Mouse (Mus musculus): Measurements from ENCODE around the gene Nutf2. TPM values are rescaled to one million over a fixed set of nuclear protein-coding genes. Genes with fewer than 3 reads are reported as not detected.
A peak's percentile ranks its signal among the peaks of the same experiment; 100 is the strongest.
"Not testable (repeated sequence)": the region's sequence is repeated elsewhere in the genome, so short reads cannot be mapped to it uniquely, and the experiment has no call there.

Gene Nutf2
- total RNA-seq (2021) = 10 to 100 TPM; 21.8 to 32.1 TPM

DNA sequence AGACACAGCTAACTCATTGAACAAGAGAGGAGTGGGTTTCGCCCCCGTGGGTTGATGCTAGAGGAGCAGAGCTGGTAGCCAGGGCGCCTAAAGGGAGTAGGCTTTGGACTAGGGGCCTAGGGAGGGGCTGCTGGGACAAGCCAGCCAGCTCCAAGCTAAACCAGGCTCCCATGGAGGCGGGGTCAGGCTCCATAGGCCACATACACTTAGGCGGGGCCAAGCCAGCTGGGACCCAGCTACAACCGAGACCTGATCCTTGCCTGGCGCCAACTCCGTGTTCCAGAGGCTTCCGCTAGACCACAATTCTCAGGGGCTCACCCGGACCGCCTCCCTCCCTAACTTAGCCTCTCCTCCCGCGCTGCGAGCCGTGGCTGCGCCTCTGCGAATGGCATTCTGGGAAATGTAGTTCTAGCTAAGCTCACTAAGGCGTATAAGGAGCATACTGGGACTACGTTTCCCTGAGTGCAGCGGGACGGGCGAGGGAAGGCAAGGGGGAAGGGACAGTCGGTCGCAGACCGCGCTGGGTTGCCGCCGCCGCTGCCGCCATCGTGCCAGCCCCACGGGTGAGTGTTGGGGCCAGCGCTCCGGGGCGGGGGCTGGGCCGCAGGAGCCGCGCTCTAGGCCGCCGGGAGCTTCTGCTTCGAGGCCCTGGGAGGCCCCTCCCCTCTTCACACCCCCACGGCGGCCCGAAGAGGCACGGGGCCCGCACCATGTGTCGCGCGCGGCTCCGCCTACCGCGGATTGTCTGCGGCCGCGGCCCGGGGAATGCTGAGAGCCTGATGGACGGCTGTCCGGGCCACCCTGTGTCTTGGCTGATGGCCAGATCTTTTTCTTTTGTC is at the start of gene Nutf2:
TSS of gene Nutf2 (plus strand) at position 438 of the 839 bp plus-strand sequence.
- intact Hi-C loops (cut with DNase I) = no loop called here
- peak; percentile 93 to 98 for DNase-seq (ENCODE audit: low spot score in 2 of 2)

DNA sequence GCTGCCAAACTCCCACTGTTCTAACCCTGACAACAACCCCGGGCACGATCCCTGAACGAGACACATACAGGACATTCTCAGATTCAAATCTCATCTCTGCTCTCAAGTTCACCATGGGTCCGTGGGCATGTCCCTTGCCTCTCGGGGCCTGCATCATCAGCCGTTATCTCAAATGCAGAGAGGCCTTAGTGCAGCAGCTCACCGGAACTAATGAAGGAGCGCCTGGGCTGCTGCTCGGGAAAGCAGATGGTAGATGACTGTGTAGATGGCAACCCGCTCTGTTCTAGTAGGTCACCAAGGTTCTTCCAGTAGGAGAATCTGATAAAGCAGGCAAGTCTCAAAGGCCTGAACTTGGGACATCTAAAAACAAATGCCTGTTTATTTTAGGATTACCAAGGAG is 49.3 kb upstream of the Nutf2 start:
- intact Hi-C loops (cut with DNase I) = no loop called here
- DNase-seq (ENCODE audit: low spot score in 2 of 2) = no peak

GRCm38 (mm10) chr8:105811543-105811942 is 48.8 kb upstream of the Nutf2 start:
- intact Hi-C loops (cut with DNase I) = no loop called here
- no peak for DNase-seq (ENCODE audit: low spot score in 2 of 2)

DNA sequence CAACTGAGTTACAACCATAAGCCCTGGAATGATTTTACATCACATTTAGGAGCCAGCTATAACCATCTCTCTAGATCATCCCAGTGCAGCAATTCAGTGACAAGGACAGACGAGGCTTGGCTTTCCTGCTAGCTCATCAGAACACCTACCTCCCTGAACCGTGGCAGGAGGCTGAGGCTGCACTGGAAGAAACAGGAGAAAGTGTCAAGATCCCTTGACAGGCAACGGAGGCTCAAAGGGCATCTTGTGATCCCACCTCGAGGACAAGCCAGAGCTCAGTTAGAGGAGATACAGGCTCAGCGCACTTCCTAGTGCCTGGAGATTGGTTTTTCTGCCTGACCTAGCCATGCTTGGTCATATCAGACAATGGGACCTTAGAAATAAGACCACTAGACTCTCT is 47.9 kb upstream of the Nutf2 start:
- intact Hi-C loops (cut with DNase I) = no loop called here
- no peak for DNase-seq (ENCODE audit: low spot score in 2 of 2)

DNA sequence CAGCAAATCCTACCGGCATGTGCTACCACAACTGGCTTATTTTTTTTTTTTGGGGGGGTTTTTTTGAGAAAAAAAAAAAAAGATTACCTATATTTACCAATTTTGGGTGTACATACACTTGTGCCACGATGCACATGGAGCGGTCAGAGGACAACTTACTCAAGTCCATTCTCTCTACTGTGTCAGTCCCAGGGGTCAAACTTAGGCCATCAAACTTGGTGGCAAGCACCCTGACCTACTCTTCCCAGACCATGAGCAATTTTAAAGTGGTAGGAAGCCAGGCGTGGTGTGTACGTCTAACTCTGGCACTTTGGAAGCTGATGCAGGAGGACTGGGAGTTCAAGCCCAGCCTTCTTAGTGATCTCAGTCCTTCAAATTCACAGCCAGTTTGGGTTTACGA is 47.1 kb upstream of the Nutf2 start:
- DNase-seq (ENCODE audit: low spot score in 2 of 2) = no peak
- intact Hi-C loops (cut with DNase I) = no loop called here

DNA sequence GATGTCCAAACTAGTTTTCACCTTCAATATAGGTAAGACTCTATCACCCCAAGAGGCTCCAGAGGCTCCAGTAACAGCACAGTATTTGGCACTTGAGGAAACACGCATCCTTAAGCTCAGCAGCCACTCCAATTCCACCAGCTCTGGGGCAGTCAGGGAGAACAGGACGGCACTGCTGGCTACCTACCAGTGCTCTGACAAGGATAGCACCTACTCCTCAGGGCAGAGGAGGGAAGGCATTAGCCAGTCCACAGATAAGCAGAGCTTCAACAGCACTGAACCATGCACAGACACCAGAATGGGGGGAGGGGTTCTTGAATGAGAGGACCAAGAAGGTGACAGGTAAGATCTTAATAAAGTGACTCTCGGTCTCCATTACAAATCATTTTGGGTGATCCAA is 40.7 kb upstream of the Nutf2 start:
- intact Hi-C loops (cut with DNase I) = no loop called here
- no peak for DNase-seq (ENCODE audit: low spot score in 2 of 2)

DNA sequence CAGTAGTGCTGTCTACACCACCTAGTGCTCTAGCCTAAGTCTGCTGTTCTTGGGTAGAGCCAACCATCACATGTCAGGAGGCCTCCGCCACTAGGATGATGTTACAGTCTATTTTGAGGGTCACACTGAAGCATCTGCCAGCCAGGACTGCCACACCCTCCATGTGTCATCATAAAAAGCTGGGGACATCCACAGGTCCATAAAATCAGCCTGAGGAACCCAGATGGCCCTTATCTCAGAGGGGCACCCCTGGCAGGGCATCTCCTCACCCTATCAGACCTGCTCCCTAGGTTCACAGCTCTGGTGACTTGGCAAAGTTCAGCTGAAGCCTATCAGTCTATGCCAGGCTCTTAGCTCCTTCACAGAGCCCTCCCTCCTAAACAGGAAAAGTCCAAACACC is 39.5 kb upstream of the Nutf2 start:
- intact Hi-C loops (cut with DNase I) = no loop called here
- DNase-seq (ENCODE audit: low spot score in 2 of 2) = no peak

DNA sequence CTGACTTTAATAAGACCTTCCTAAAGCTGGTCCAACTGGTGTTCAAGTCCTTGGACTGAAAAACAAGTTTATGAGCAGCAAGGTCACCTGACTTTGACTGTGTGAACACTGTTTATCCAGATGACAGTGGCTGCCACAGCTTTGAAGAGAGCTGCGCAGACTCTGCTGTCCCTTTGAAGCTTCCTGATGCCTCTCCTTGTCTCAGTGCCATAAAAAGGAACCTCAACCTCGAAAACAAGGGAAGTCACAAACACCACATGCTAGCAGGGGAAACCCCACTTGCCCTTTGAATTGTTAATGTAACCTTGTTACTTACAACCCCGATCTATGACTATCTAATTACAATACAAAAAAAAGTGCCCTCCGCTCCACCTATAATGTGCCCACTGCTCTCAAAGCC is 34.9 kb upstream of the Nutf2 start:
- DNase-seq (ENCODE audit: low spot score in 2 of 2) = no peak
- intact Hi-C loops (cut with DNase I) = loop anchor here (5.0 kb wide), 1 partner anchor 113 kb away; no protein-coding TSS in a partner anchor

DNA sequence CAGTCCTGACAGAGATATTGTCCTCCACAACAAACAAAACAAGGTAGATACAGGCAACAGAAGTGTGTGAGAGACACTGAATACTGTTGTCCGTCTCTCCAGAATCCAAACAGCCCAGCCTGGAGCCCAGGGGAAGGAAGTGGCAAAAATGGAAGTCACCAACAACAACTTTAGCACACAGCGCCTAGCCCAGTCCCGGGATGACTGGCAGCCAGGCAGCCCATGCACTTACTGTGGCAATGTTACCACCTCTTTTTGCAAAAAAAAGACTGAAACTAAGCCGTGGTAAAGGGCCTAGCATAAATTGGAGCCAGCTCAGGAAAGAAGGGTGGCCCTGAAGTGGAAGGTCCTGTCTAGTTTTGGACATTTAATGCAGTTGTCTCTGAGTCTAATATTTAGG is 34.0 kb upstream of the Nutf2 start:
- DNase-seq (ENCODE audit: low spot score in 2 of 2) = no peak
- intact Hi-C loops (cut with DNase I) = loop anchor here (5.0 kb wide), 1 partner anchor 114 kb away; no protein-coding TSS in a partner anchor

DNA sequence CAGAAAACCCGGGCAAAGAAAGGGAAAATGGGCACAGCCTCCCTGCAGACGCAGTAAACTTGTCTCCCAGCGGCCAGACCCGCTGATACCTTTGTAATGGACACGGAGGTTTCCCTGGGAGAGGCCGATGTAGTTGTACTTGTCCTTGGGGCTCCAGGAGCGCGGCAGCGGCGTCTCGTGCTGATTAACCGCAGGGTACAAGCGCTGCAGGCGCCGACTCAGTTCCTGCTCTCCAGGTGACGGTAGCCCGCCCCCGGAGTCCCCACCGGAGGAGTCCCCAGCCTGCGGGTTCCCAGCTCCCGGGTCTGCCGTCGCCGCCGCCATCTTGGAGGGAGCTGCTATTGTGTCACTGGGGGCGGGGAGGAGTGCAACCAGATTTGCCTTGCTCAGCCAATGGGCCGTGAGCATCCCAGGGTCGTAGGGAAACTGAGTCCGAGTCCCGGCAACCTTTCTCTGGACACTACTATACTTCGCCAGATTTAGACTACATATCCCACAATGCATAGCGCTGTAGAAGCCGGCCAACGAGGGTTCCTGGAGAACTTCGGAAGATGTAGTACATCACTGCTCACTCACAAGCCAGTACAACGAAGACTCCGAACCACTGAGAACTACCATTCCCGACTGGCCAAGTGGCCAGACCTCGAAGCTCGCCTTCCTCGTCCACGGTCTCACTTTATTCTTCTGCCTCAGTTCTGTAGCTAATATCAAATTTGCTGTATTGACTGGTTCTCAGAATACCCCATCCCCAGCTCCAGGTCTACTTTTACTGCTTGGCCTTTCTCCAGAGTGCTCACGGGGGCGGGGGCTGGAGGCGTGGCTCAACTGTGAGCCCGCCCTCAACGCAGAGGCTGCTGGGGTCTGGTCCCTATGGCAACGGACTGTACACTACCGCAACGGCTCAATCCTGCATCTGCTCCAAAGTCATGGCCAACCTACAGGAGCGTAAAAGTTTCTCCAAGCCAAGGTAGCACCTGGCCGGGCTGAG is 33.2 kb upstream of the Nutf2 start, which contains the start of the genes Ranbp10 and Tsnaxip1:
TSS of gene Ranbp10 (minus strand) at position 490 of the 988 bp plus-strand sequence.
TSS of gene Tsnaxip1 (plus strand) at position 871 of the 988 bp plus-strand sequence.
- intact Hi-C loops (cut with DNase I) = loop anchor here (5.0 kb wide), 1 partner anchor 115 kb away; no protein-coding TSS in a partner anchor
- DNase-seq (ENCODE audit: low spot score in 2 of 2) = peak; percentile 98 to 100

DNA sequence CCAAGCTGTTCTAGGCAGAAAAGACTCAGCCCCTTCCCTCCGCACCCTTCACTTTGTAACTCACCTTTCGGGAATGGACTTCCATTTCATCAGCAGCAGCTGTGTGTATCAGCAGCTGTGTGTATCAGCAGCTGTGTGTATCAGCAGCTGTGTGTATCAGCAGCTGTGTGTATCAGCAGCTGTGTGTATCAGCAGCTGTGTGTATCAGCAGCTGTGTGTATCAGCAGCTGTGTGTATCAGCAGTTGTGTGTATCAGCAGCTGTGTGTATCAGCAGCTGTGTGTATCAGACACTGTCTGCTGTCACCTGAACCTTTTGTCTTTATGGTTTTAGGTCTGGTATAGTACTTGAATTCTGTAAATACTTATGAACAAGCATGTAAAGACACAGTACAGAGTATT is 26.6 kb upstream of the Nutf2 start:
- intact Hi-C loops (cut with DNase I) = loop anchor here (10.0 kb wide), 1 partner anchor 191 kb away; no protein-coding TSS in a partner anchor
- not testable (repeated sequence) for DNase-seq (ENCODE audit: low spot score in 2 of 2)

DNA sequence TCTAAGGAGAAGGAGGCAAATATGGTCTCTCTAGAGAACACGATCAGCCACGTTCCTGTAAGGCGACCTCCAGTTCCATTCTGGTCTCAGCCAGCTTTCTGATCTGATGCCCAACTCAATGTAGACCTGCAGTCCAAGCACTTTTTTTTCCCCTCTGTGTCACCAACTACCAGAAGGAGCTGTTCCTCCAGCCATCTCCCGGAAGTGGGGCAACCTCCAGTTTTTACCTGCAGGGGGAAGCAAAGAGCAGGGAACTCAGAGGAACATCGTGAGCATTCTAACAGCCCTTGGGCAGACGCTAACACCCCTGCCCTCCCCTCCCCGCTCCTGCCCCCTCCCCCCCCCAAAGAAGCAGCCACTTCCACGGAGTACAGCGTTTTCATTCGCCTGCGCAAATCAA is 25.1 kb upstream of the Nutf2 start:
- intact Hi-C loops (cut with DNase I) = loop anchor here (5.0 to 10.0 kb wide), 2 partner anchors 97 to 189 kb away; partner anchors contain the start of gene Ctrl
- peak; percentile 36 to 71 for DNase-seq (ENCODE audit: low spot score in 2 of 2)

GRCm38 (mm10) chr8:105836991-105837390 is 23.4 kb upstream of the Nutf2 start:
- intact Hi-C loops (cut with DNase I) = loop anchor here (5.0 to 10.0 kb wide), 2 partner anchors 95 to 188 kb away; partner anchors contain the start of gene Ctrl
- DNase-seq (ENCODE audit: low spot score in 2 of 2) = no peak

DNA sequence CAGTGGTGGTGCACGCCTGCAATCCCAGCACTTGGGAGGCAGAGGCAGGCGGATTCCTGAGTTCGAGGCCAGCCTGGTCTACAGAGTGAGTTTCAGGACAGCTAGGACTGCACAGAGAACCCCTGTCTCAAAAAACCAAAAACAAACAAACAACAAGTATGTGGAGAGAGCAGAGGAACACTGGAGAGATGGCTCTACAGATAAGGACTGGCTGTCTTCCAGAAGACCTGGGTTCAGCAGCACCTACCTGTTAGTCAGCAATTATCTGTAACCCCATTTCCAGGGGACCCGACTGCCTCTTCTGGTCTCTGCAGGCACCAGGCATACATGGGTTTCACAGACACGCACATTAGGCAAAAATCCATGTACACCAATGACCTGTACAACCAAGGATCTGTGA is 21.2 kb upstream of the Nutf2 start:
- no peak for DNase-seq (ENCODE audit: low spot score in 2 of 2)
- intact Hi-C loops (cut with DNase I) = loop anchor here (5.0 to 10.0 kb wide), 2 partner anchors 93 to 186 kb away; partner anchors contain the start of gene Ctrl

GRCm38 (mm10) chr8:105846678-105847077 is 13.7 kb upstream of the Nutf2 start:
- intact Hi-C loops (cut with DNase I) = no loop called here
- DNase-seq (ENCODE audit: low spot score in 2 of 2) = no peak

GRCm38 (mm10) chr8:105850014-105850413 is 10.4 kb upstream of the Nutf2 start:
- DNase-seq (ENCODE audit: low spot score in 2 of 2) = no peak
- intact Hi-C loops (cut with DNase I) = loop anchor here (5.0 kb wide), 1 partner anchor 82 kb away; the partner anchor contains the start of gene Ctrl

DNA sequence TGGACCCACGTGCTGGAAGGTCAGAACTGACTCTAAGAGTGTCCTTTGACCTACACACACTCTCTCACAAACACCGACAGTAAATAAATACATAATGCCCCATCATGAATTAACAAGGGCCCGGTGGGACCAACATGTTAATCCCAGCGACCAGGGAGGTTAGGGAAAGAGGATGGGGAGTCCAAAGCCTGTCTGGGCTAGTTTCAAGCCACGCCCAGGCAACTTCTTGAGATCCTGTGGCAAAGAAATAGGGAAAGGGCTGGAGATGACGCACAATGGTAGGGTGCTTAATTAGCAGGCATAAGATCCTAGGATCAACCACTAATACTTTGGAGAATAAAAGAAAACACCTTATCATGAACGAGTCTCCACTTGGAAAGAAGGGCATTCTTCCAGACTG is 9.8 kb upstream of the Nutf2 start:
- DNase-seq (ENCODE audit: low spot score in 2 of 2) = no peak
- intact Hi-C loops (cut with DNase I) = loop anchor here (5.0 kb wide), 1 partner anchor 82 kb away; the partner anchor contains the start of gene Ctrl

- peak; percentile 89 to 94 for DNase-seq (ENCODE audit: low spot score in 2 of 2)
- intact Hi-C loops (cut with DNase I) = loop anchor here (5.0 kb wide), 1 partner anchor 81 kb away; the partner anchor contains the start of gene Ctrl
Observed at GRCm38 (mm10) chr8:105851651-105852143, 8.7 kb upstream of the Nutf2 start.

DNA sequence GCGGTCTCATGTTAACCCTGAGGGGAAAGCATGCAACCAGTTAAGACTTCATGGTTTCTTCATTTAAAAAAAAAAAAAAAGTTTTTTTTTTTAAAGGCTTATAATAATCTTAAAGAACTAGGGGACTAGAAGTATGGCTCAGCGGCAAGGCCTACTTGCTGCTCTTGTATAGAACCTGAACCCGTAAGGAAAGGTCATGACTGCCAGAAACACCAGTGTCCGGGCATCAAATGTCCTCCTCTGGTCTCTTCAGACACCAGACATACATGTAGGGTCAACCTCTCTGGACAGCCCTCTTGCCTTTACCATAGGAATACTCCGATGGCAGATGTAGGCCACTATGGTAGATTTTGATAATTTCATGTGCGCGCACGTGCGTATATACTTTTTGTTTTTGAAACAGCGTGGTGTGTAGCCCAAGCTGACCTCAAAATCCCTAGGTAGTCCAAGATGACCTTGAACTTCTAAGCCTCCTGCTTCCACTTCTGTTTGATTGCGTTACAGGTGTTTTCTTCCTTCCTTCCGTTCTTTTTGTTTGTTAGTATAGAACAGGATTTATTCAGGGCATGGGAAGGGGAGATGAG is 8.1 kb upstream of the Nutf2 start:
- no peak for DNase-seq (ENCODE audit: low spot score in 2 of 2)
- intact Hi-C loops (cut with DNase I) = loop anchor here (5.0 kb wide), 1 partner anchor 80 kb away; the partner anchor contains the start of gene Ctrl
